Mouse (Mus musculus): ENCODE measurements around the gene Stxbp4. TPM values are rescaled to one million over a fixed set of nuclear protein-coding genes. Genes with fewer than 3 reads are reported as not detected.
A peak's percentile ranks its signal among the peaks of the same experiment; 100 is the strongest.

Gene Stxbp4
- polyA plus RNA-seq, 1 experiment from 2014 or later = 17.9 TPM

GRCm38 (mm10) chr11:90517750-90518149, 120.1 kb downstream of the Stxbp4 start:
- Histone ChIP-seq H3K9ac (ENCODE audit: low read depth, low read length) (no peak overlapping the region), H3K4me3 (ENCODE audit: low read depth, low read length) (no peak overlapping the region), H3K36me3 (ENCODE audit: control insufficient read depth, insufficient read depth, low read length) (peaks cover 11% of the 10 kb centered on the region), H3K27me3 (replicated peaks; ENCODE audit: control insufficient read depth, insufficient read depth, low read length) (no peaks in the 10 kb centered on the region), H3K4me2 (ENCODE audit: low read depth, low read length) (no peak overlapping the region), H3K27ac (replicated peaks; ENCODE audit: low read depth, low read length) (no peak overlapping the region), H3K9me3 (ENCODE audit: control insufficient read depth, low read length) (no peaks in the 10 kb centered on the region), H3K4me1 (ENCODE audit: control insufficient read depth, insufficient read depth, low read length) (no peaks in the 10 kb centered on the region)
- WGBS = 71% methylated on average over 1 of the region's 1 CpGs
- no peak for ATAC-seq (ENCODE audit: low read depth)
- no peak for DNase-seq (ENCODE audit: low spot score)

DNA sequence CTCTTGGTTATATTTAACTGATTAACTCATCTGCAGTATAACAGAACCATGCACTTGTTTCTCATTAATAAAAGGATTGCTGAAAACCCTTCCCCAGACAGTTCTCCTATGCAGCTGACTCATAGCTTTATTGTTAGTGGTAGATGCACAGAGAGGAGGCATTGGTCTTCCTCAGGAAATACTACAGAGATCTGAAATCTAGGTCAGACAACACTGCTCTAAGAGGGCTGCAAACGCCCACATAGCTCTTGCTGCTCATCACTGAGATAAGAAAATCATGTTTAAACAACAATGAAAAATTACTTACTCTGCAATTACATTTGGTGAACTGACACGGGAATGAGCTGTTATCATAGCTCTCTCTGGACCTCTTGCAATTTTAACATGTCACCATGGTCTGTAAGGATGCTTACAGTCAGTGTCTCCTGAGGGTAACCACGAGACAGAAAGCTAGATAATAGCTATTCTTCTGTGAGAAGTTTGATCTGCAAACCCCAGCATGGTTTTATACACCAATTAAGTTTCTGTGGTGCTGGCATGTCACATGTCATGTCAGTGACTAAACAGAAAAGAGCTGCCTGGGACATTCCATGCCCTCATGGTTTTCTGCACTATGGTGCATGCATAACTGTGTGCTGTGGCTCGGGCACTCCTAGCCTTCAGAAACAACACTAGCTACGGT, 125.2 kb downstream of the Stxbp4 start:
- Histone ChIP-seq H3K4me1 (ENCODE audit: control insufficient read depth, insufficient read depth, low read length) (no peaks in the 10 kb centered on the region), H3K4me2 (ENCODE audit: low read depth, low read length) (no peak overlapping the region), H3K36me3 (ENCODE audit: control insufficient read depth, insufficient read depth, low read length) (no peaks in the 10 kb centered on the region), H3K27me3 (replicated peaks; ENCODE audit: control insufficient read depth, insufficient read depth, low read length) (no peaks in the 10 kb centered on the region), H3K9me3 (ENCODE audit: control insufficient read depth, low read length) (no peaks in the 10 kb centered on the region), H3K4me3 (ENCODE audit: low read depth, low read length) (no peak overlapping the region), H3K9ac (ENCODE audit: low read depth, low read length) (no peak overlapping the region), H3K27ac (replicated peaks; ENCODE audit: low read depth, low read length) (no peak overlapping the region)
- DNase-seq (ENCODE audit: low spot score) (no peak), ATAC-seq (ENCODE audit: low read depth) (no peak; the same call in 1 of the 2 replicates)
- 72% methylated on average over 5 of the region's 5 CpGs for WGBS

DNA sequence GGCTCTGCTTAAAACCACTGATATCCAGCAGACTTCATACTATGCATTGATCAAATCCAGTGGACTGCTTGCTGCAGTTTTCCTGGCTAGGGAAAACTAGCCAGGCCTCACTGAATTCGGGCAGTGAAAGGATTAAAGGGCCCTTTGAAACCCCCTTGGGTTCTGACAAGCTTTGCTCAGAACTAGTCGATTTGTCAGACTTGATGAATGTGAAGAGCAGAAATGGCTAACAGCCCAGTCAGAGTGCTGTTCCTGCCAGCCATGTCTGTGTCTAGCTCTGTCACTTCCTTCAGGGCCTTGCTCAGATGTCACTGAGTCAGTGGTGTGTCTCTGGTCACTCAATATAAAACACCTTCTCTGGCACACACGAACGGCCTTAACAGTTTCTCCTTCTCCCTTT, 136.0 kb downstream of the Stxbp4 start:
- Histone ChIP-seq H3K4me2 (ENCODE audit: low read depth, low read length) (no peak overlapping the region), H3K9ac (ENCODE audit: low read depth, low read length) (no peak overlapping the region), H3K36me3 (ENCODE audit: control insufficient read depth, insufficient read depth, low read length) (0 out of 2 replicates have a peak, but pooled peaks cover 3% of the 10 kb centered on the region), H3K9me3 (ENCODE audit: control insufficient read depth, low read length) (no peaks in the 10 kb centered on the region; the same call in 1 of the 2 replicates), H3K27ac (replicated peaks; ENCODE audit: low read depth, low read length) (no peak overlapping the region), H3K27me3 (replicated peaks; ENCODE audit: control insufficient read depth, insufficient read depth, low read length) (no peaks in the 10 kb centered on the region), H3K4me1 (ENCODE audit: control insufficient read depth, insufficient read depth, low read length) (no peaks in the 10 kb centered on the region), H3K4me3 (ENCODE audit: low read depth, low read length) (no peak overlapping the region)
- no peak for ATAC-seq (ENCODE audit: low read depth)
- DNase-seq (ENCODE audit: low spot score) = no peak
- WGBS = 75% methylated on average over 4 of the region's 4 CpGs

DNA sequence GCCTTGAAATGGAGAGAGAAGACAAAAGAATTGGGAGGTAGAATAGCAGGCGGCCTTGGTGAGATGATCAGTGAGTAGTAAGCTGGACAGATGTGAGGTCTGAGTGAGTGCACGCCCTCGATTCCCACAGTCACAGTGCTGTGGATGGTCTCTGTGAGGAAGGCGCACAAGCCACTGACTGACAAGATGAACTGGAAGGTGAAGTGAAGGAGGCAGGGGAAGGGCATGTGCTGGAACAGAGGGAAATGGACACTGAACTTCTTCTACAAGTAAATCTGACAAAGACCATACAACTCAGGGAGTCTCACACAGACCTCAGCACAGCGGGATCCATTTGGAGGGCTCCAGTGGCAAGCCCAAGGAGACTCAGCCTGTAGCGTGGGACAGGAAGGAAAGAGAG, 138.0 kb downstream of the Stxbp4 start:
- 89% methylated on average over 6 of the region's 6 CpGs for WGBS

DNA sequence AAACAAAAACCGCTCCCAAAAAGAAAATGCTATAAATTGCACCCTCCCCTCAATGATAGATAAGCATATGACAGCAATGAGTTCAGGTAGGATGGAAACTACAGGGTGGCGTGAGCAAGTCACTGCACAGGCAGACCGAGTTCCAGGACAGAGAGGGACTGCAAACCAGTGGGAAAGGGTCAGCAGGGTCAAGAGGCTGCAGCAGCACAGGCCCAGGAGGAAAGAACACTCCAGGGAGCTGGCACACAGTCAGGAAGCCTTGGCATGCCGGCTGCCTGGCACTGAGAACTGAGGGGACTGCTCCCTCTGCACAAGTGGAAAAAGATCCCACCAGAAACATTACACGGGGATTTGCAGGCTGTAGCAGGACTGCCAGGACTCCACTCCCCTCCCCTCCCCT, 139.4 kb downstream of the Stxbp4 start:
- Histone ChIP-seq H3K4me3 (ENCODE audit: low read depth, low read length) (no peak overlapping the region), H3K9me3 (ENCODE audit: control insufficient read depth, low read length) (no peaks in the 10 kb centered on the region), H3K9ac (ENCODE audit: low read depth, low read length) (no peak overlapping the region), H3K4me1 (ENCODE audit: control insufficient read depth, insufficient read depth, low read length) (peaks cover 8% of the 10 kb centered on the region; the same call in 1 of the 2 replicates), H3K4me2 (ENCODE audit: low read depth, low read length) (no peak overlapping the region), H3K27ac (replicated peaks; ENCODE audit: low read depth, low read length) (no peak overlapping the region), H3K36me3 (ENCODE audit: control insufficient read depth, insufficient read depth, low read length) (peaks cover 4% of the 10 kb centered on the region), H3K27me3 (replicated peaks; ENCODE audit: control insufficient read depth, insufficient read depth, low read length) (no peaks in the 10 kb centered on the region)
- DNase-seq (ENCODE audit: low spot score) = peak; percentile 32
- 52% methylated on average over 5 of the region's 5 CpGs for WGBS
- no peak for ATAC-seq (ENCODE audit: low read depth)

More for the DNA sequence above, 138.0 kb downstream of the Stxbp4 start:
- Histone ChIP-seq H3K27me3 (replicated peaks; ENCODE audit: control insufficient read depth, insufficient read depth, low read length) (no peaks in the 10 kb centered on the region), H3K4me2 (ENCODE audit: low read depth, low read length) (no peak overlapping the region), H3K9me3 (ENCODE audit: control insufficient read depth, low read length) (no peaks in the 10 kb centered on the region), H3K4me1 (ENCODE audit: control insufficient read depth, insufficient read depth, low read length) (peaks cover 1% of the 10 kb centered on the region; the same call in 1 of the 2 replicates), H3K9ac (ENCODE audit: low read depth, low read length) (no peak overlapping the region), H3K4me3 (ENCODE audit: low read depth, low read length) (no peak overlapping the region), H3K36me3 (ENCODE audit: control insufficient read depth, insufficient read depth, low read length) (no peaks in the 10 kb centered on the region), H3K27ac (replicated peaks; ENCODE audit: low read depth, low read length) (no peak overlapping the region)
- DNase-seq (ENCODE audit: low spot score) = no peak
- no peak for ATAC-seq (ENCODE audit: low read depth)

DNA sequence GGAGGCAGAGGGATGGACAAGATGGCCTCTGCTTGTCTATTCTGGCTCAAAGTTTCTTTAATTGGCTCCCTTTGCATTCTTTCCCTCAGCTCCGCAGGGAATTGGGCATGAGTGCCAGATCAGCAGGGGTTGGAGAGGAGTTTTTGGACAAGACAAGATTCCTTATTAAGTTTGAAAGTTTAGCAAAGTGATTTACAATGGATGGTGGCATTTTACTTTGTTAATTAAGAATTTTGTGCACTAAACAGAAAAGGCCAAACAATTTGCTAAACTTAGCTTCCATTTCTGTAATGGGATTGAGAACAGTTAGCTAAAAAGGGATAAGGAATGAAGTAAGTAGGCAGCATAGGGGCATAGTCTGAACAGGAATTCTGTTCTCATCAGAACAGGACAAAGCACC, 142.9 kb downstream of the Stxbp4 start:
- H3K4me1 ChIP-seq (ENCODE audit: control insufficient read depth, insufficient read depth, low read length) = peaks cover 8% of the 10 kb centered on the region; the same call in 1 of the 2 replicates
- no peak for DNase-seq (ENCODE audit: low spot score)
- no peaks in the 10 kb centered on the region for H3K27me3 ChIP-seq (replicated peaks; ENCODE audit: control insufficient read depth, insufficient read depth, low read length)
- WGBS = 56% methylated on average over 1 of the region's 1 CpGs
- no peaks in the 10 kb centered on the region for H3K9me3 ChIP-seq (ENCODE audit: control insufficient read depth, low read length)
- H3K4me3 ChIP-seq (ENCODE audit: low read depth, low read length) = no peak overlapping the region
- peaks cover 13% of the 10 kb centered on the region for H3K36me3 ChIP-seq (ENCODE audit: control insufficient read depth, insufficient read depth, low read length)
- no peak overlapping the region; the same call in 1 of the 2 replicates for H3K27ac ChIP-seq (replicated peaks; ENCODE audit: low read depth, low read length)
- H3K9ac ChIP-seq (ENCODE audit: low read depth, low read length) = no peak overlapping the region; the same call in 1 of the 2 replicates
- no peak overlapping the region for H3K4me2 ChIP-seq (ENCODE audit: low read depth, low read length)
- ATAC-seq (ENCODE audit: low read depth) = no peak

- WGBS = 92% methylated on average over 4 of the region's 4 CpGs
- ATAC-seq (ENCODE audit: low read depth) (no peak), DNase-seq (ENCODE audit: low spot score) (no peak)
- Histone ChIP-seq H3K27ac (replicated peaks; ENCODE audit: low read depth, low read length) (no peak overlapping the region), H3K9ac (ENCODE audit: low read depth, low read length) (no peak overlapping the region), H3K36me3 (ENCODE audit: control insufficient read depth, insufficient read depth, low read length) (peaks cover 17% of the 10 kb centered on the region), H3K27me3 (replicated peaks; ENCODE audit: control insufficient read depth, insufficient read depth, low read length) (no peaks in the 10 kb centered on the region), H3K4me1 (ENCODE audit: control insufficient read depth, insufficient read depth, low read length) (peaks cover 8% of the 10 kb centered on the region; the same call in 1 of the 2 replicates), H3K4me2 (ENCODE audit: low read depth, low read length) (no peak overlapping the region), H3K9me3 (ENCODE audit: control insufficient read depth, low read length) (peaks cover under 1% of the 10 kb centered on the region; the same call in 1 of the 2 replicates), H3K4me3 (ENCODE audit: low read depth, low read length) (no peak overlapping the region)
These were observed 145.4 kb downstream of the Stxbp4 start for GRCm38 (mm10) chr11:90492511-90492910.

DNA sequence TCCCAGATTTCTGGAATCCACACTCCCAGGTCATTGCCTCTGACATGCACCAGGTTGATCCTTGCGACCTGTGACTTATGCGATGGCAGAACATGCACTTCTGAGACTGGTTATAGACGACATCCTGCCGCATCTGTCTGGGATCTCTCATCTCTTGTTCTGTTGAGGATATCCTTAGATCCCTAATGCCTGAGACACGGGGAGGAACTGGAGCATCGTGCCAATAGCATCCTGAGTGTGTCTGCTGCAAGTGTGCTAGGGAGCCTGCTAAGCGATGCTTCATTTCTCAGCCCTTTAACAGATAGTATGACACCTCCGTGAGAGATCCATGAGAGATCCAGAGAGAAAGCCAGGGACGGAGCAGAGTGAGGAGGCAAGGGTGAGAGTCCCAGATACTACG, 148.7 kb downstream of the Stxbp4 start:
- Histone ChIP-seq H3K4me1 (ENCODE audit: control insufficient read depth, insufficient read depth, low read length) (no peaks in the 10 kb centered on the region), H3K36me3 (ENCODE audit: control insufficient read depth, insufficient read depth, low read length) (peaks cover 22% of the 10 kb centered on the region), H3K9me3 (ENCODE audit: control insufficient read depth, low read length) (peaks cover 5% of the 10 kb centered on the region; the same call in 1 of the 2 replicates), H3K9ac (ENCODE audit: low read depth, low read length) (no peak overlapping the region), H3K4me2 (ENCODE audit: low read depth, low read length) (no peak overlapping the region), H3K27ac (replicated peaks; ENCODE audit: low read depth, low read length) (no peak overlapping the region), H3K27me3 (replicated peaks; ENCODE audit: control insufficient read depth, insufficient read depth, low read length) (no peaks in the 10 kb centered on the region), H3K4me3 (ENCODE audit: low read depth, low read length) (no peak overlapping the region)
- WGBS = 90% methylated on average over 10 of the region's 10 CpGs
- ATAC-seq (ENCODE audit: low read depth) (no peak), DNase-seq (ENCODE audit: low spot score) (no peak)

- H3K9ac ChIP-seq (ENCODE audit: low read depth, low read length) = no peak overlapping the region
- no peak overlapping the region for H3K4me2 ChIP-seq (ENCODE audit: low read depth, low read length)
- WGBS = 85% methylated on average over 8 of the region's 8 CpGs
These were observed 150.2 kb downstream of the Stxbp4 start for GRCm38 (mm10) chr11:90487686-90488085.

More at GRCm38 (mm10) chr11:90487686-90488085, 150.2 kb downstream of the Stxbp4 start:
- ATAC-seq (ENCODE audit: low read depth) (no peak), DNase-seq (ENCODE audit: low spot score) (no peak)
- Histone ChIP-seq H3K9me3 (ENCODE audit: control insufficient read depth, low read length) (peaks cover 5% of the 10 kb centered on the region; the same call in 1 of the 2 replicates), H3K36me3 (ENCODE audit: control insufficient read depth, insufficient read depth, low read length) (peaks cover 10% of the 10 kb centered on the region; the same call in 1 of the 2 replicates), H3K4me3 (ENCODE audit: low read depth, low read length) (no peak overlapping the region), H3K27me3 (replicated peaks; ENCODE audit: control insufficient read depth, insufficient read depth, low read length) (no peaks in the 10 kb centered on the region), H3K27ac (replicated peaks; ENCODE audit: low read depth, low read length) (no peak overlapping the region), H3K4me1 (ENCODE audit: control insufficient read depth, insufficient read depth, low read length) (no peaks in the 10 kb centered on the region)

Data from embryonic facial prominence, embryonic 14.5 days (tissue).